Mouse (Mus musculus) monocyte, adult 2 months (primary cell): ENCODE measurements at regions not wholly inside any gene's neighbourhood (a gene's known extent, or its start where the extent isn't known, plus 50 kb on each side); places are given as distances from the start of the nearest gene placed in this dataset.

Experiments used
- DNase-seq, 2 experiments: peaks; one replicate each; pipeline ENCODE4 v3.0.0; 2022; ENCODE audit warnings: low spot score in 2 of 2, low read depth in 1 of 2

DNA sequence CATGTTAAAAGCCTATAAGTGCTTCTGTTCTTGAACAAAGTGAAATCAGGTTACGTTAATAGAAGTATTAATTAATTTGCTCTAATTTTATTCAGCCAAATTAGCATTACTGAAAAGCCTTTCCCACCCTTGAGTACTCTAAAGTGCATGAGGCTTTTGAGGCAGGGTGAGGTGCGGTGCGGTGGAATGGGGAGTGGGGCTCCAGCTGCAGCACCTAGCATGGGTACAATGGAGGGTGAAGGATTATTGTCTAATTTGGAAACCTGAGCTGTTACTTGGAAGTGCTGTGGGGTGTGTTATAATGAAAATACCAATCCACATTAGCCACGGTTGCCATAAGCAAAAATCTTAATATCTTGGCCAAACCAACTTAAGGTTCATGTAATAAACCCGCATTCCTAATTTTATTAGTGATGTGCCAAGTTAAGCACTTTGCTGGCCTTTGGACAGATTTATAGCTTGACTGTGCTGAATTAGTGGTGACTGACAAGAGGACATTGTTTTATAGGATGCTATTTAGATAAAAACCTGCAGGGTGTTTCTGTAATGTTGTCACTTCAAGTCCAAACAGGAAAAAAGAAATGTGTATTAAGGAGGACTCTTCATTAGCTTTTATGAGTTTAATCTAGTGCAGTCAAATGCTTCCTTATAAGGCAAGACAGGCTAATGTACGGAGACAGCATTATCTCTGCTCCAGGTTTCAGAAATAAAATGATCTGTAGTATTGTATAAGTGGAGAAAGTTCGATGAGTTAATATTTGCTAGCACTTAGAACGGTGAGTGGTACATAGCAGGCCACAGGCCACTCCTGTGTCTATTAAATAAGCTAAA, 382.2 kb downstream of the Lmo4 start:
- DNase-seq = no peak

DNA sequence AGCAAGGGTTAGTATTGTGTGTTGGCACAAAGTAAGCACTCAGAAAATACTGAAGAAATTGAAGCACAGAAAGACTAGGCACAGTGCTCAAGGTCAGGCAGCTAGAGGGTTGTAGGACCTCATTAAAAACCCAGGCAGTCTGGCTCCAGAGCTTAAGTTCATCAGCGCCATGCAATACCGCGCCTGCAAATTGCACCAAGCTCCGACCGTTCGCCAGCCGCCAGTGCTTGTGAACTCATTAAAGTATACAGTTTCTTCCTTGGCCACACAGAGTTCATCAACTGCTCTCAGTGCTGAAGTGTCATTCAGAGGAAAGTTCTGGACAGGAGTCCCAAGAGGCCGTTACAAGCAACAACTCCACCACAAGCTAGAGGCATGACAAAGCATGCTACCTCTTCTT, 397.5 kb downstream of the Lmo4 start:
- DNase-seq = no peak

DNA sequence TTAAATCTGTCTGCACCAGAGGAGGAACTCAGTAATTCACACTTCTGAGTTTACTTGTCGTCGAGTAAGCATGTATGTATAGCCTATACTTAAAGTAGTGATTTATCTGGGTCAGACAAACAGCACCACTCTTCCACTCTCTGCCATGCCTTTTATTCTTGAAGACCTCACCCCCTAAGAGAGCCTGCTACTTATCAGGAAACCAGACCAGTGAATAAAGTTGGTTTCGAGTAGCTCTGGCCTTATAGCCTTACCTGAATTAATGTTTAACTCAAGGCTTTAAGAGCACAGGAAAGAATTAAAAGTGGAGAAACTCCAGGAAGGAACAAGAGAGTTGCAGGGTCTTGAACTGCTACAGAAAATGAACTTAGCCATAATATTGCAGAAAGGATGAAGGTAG, 398.1 kb downstream of the Lmo4 start:
- DNase-seq = no peak

DNA sequence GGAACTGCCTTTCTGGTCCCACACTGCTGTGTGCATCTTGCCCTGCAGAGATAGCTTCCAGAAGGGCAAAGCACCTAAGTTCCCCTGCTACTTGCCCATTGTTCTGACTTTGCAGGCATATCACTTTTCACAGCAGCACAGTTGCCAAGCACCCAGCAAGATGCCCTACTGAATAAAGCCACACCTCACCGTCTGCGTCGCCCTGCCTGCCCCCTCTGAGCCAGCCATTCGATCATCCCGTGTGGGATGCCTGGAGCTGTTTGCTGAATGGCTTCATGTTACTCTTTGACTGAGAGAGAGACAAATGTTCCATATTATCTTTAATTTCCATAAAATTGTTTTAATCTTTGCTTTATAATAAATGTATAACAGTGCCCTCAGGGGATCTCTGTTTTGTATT, 407.2 kb downstream of the Lmo4 start:
- no peak for DNase-seq

DNA sequence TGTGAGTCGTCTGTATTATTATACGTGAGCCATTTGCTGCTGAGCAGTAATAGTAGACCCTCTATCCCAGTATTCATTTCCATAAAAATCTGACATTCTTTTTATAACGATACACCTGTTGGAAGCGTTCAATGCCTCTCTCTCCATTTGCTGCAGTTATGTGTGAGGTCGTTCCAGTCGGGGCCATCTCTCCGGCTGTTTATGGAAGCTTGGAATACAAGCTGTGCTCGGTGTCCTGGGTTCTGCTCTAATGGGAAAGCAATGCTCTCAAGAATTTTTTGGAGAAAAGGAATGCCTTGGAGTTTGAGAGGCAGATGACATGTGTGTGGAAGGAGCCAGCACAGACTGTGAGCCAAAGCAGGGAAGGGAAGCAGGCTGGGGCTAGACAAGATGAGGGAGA, 414.1 kb downstream of the Lmo4 start:
- DNase-seq = no peak

DNA sequence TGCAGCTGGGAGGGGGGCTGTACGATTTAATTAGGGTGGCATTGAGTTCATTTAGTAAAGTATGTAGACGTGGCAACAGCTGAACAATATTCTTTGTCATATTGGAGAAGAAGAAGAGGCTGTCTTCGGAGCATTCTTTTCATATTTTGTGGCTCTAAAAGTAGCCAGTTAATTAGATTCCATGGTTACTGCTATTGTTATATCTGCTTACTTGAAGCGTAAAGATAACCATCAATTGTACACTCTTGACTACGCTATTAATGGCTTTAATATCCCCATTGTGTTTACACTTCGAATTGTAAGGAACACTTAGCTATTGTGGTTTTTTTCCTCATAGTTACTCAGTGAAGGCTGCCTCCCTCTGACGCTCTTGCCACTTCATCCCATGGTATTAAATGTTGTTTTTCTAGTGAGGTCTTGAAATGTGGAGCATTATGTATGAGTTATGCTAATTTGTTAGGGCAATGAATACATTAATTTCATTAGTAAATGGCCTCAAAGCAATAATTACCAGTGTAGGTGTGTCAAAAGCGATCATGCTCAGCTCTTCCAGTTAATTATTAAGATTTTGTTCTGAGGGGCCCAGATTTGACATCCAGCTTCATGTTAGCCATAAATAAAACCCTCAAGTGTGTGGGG, 415.0 kb downstream of the Lmo4 start:
- no peak for DNase-seq

DNA sequence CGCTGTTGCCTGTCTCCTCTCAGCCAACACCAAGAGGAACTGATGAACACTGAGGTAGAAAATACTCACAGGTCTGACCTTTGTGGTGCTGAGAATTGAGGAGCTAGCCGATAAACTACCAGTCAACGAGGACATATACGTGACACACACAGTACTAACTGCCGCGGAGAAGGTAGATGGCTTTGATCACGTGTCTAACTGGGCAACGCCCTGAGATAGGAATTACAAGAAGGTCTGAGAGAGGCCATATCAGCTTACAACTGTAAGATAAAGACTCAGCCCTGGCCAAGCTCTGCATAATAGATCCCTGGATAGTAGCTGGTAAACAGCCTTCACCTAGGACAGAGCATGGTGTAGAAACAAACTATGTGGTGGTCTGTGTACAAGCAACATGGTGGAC, 418.1 kb downstream of the Lmo4 start:
- no peak for DNase-seq

DNA sequence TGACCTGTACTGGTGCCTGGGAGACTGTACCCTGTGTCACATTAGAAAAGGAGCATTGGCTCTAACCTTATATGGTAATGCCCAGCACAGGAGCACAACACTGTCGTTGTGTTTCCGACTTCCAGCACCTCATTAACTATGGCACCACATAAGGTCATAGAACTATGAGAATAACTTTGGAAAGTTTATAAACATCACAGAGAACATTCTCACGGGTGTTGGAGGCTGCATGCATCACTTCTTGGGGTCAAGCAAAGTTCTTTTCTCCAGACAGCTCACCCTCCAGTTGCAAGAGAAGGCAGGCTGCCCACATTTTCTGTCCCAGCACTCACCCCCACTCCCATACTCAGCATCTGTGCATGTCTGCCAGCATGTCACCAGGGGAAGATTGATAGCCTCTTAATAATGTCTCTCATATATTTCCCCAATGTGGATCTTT, 420.6 kb downstream of the Lmo4 start:
- DNase-seq = no peak

DNA sequence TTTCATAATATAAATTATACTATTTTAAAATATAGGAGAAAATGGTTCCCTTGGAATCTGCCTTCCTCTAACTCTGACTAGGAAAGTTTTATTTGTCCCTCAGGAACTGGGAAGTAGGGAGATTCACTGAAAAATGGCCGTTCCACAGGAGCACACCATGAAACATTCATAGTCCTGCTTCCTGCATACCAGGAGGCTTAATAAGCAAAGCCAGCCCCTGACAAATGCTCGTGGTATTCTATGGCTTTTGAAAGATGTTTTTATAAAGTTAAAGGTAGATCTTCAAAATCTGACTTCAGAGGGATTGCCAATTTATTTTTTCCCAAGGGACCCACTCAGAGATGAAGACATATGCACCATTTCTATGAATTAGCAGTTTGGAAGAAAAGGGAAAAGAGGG, 426.9 kb downstream of the Lmo4 start:
- DNase-seq = no peak

DNA sequence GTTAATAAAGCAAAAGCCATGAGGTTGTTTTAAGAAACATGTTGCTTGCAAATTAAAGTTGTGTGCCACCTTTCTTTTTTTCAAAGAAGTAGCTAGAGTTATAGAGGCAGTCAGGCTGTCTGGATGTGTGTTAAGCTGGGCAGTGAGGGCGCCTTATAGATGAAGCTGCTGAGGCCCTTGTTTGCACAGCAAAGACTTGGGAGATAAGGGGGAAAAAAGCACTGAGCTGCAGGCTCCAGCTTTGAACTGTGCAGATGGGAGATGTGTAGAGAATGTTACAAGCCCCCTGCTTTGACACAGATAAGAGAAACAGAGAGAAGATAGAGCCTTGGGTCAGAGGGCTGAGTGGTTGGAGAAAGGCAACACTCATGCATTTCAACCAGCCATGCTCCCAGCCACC, 445.7 kb downstream of the Lmo4 start:
- no peak for DNase-seq

DNA sequence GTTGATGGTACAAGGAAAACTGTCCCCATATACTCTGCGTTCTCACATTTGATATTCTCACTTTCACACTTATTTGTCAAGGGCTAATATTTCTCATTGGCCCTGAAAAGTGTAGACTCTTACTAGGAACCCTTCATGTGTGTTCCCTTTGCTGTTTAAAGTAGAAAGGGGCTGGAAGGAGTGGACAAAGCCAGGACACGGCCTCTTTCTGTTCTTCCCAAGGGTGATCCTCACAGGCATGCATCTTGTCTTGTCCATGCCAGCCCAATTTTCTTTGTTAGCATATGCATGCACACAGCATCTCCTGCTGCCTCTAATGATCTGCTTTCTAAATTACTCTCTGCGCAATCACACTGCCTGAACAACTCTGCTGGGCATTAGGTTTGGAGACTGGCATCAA, 451.8 kb downstream of the Lmo4 start:
- no peak for DNase-seq

DNA sequence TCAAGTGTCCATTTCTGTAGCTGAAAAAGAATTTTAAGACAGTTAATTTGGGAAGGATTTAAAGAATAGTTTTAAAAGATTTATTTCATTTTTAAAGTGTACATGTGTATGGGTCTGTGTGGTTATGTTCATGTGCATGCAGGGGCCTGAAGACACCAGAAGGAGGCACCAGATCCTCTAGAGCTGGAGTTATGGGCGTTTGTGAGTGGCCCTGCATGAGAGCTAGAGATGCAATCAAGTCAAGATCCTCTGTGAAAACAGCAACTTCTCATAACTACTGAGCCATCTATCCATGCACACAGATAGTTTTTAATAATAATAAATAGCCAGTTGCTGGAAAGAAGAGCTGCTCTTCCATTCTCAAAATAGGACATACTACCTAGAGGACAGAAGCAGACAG, 452.4 kb downstream of the Lmo4 start:
- DNase-seq = no peak

DNA sequence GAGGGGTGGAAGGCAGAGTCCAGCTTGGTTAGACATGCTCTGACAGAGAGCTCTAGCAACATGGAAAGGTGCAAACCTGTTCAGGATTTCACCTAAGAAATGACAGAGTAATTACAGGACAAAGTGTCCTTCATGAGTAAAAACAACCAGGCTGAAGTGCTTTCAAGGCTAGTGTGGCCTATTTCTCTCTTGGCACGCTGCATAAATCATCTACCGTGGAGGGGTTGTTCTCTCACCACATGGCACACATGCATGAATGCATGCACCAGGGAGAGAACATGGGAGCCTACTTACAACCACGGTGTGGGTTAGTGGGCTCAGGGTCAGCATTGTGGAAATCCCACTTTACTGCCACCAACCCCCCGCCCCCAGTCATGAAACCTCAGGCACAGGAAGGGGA, 454.9 kb downstream of the Lmo4 start:
- DNase-seq = no peak

DNA sequence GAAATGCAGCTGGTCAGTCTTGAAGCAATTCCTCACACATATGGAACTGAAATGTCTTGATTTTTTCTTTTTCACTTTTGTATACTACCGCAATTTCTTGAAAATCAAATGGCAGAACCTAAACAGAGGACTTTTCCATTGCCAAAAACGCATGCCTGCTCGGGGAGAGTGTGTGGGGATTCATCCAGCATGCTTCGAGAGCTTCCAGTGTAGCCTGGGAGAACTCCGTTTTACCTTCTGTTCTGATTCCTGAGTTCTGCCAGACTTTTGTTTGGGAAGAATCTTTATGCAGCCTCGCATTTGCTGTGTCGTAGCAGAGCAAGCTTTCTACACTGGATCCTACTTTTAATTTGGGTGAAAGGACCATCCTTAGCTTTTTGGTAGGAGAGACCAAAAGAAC, 461.4 kb downstream of the Lmo4 start:
- no peak for DNase-seq

DNA sequence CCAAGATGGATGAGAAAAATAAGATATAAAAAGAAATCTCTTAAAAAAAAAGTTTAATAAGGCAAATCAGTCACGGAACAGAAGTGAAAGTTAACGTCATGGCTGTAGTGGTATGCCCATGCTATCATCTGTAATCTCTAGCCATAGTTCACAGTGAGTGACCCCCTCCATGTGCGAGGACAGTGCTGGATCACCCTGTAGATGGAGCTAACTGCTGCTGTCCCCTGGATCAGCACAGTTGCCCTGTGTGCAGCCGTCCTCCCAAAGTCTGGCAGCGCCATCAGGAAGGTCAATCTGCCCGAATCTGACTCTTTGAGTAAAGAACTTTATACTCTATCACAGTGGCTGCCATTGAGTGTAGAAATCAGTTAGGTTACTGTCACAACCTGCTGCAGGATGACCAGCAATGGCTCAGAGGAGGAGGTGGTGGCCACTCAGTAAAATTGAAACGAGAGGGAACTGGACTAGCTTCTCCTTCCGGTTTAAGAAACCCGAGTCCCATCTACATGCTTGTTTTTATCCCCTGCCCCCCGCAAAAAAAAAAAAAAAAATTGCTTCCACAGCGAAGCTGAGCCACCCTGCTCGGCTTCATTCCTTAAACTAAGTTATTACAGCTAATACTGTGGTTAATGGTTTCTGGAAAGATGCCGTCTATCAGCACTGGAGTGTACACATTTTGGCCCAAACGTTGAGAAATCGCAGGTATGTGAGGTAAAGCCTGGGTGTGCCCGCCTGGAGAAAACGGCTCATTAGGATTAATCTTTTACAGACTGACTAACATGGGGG, 462.0 kb downstream of the Lmo4 start:
- DNase-seq = no peak

DNA sequence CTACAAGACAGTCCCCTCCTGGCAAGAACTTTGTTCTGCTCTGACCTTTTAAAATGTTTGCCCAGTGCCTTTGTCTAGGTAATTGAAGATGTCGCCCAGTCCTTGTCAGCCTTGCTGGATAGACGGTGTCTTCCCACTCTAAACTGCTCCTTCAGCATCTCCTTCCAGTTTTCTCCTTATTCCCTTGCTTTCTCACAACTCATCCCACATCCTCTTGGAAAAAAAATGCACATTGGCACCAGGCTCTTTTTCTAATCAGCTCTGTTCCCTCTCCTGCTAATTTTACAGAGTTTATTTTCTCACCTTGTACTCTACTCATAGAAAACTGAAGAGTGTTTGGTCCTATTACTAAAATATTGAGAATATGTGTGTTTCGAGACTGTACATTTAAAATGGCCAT, 466.3 kb downstream of the Lmo4 start:
- no peak for DNase-seq

DNA sequence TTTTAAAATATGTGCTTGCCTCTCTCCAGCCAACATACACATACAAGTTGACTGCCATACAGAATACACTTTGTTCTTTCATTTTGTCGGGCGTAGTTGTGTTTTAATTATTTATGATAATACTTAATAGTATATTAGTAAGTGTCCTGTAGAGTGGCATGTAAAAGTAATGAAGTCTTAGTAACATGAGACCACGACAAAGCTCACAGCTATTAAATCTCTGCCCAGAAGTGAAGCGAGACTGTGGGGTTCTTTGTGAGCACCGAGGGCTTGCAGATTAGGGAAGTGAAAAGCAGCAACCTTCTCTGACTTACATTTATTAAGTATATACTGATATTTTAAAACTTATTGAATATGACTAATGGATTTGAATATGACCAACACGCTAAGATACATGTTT, 467.2 kb downstream of the Lmo4 start:
- no peak for DNase-seq

DNA sequence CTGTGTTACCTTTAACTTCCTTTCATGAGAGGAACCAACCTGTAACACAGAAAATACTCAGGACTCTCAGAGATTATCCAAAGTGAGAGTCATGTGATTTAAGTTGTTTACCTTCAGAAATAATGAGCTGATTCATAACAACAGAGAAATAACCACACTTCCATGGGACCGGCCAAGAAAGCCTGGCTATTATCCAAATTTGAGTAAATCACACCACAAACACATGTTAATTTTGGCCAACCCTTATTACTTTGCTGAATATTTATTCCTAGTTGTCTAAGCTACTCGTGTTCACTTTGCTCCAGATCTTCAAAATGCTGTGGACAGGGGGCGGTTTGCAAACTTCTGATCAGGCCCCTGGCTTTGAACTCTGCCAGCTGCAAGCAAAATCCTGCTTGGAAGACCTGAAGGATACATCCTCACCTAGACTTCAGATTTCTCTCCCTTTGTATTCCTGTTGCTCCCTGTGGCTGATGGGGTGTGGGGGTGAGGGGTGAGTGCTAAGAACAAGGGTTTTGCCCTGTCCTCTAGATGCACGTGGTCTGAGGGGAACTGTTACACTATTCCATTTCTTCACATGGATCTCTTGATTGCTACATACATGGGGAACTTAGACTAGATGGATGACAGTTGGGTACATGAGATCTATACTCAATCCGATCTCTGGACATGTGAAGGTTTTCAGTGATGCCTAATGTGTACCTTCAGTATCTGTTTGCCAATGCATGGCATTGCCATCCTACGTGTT, 468.2 kb downstream of the Lmo4 start:
- no peak for DNase-seq

DNA sequence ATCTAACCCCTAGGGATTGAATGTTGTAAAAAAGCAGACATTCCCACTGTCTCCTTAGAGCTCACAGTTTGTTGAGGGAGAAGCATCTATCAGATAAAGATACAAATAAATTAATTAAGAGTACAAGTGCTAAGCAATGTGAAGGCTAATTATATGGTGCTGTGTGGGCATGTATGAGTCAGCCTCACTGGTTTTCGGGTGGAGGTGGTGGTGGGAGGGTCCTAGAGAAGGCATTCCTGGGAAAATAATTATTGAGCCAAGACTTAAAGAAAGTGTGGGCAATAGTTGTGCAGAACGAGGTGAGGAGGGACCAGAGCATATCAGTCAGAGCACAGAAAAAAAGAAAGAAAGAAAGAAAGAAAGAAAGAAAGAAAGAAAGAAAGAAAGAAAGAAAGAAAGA, 470.2 kb downstream of the Lmo4 start:
- DNase-seq = no peak

DNA sequence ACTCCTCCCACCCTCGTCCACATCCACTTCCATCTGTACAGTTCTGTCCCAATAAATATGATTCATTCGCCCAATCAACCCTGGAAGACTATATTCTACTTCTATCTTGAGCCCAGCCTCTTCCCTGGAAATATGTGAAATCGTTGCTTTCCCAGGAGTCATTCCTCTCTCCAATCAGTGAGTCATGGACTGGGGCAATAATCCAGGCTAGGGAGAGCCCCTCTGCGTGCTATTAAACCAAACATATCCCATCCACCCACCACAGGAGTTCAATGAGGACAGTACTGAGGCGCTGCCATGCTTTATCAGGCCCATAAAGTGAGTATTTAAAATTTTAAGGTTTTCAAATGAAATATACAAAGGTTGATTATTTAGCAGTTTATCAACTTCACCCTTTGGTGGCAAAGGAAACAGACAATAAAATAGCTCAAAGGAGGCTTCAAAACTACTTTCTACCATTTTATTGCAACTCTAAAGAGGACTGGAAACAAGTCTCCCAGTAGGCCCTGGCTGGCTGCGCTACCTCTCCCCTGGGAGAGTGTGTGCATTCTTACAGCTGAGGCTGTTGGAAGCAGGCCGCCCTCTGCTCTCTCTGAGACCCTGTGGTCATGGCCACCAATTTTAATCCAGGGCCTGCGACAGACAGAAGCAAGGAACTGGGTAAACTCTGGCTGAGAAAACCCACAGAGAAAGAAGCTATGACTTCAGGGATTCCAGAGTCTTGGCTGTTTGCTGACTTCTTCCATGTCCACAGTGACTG, 471.9 kb downstream of the Lmo4 start:
- DNase-seq = no peak
